In the genomic region with DNA sequence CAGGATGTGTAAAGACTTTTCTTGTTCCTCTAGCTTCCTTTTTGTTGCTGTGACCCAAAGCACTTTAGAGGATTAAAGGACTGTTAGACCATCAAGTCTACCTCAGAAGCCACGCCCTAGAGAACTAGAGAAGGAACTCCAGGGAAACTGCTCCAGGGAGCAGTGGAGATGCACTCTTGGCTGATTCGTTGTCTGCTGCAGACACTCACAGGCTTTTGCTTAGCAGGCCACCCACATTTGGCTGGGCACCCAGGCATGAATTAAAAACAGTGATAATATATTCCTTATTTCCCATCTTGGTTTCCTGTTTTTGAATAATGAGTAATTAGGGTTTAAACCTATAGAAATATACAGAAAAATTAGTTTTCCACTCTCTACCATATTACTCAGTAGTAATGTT, we compare ENCODE assay signal across 24 mouse cellular contexts.
"Had no signal": no experiment of that assay in that cellular context is flagged by ENCODE, and none has a peak within 500 bp of the region (broad histone marks: within the 10 kb centered on the region; RNA-seq: fewer than 3 reads in every experiment).

No protein-coding gene starts in this region.

- H3K9me3 ChIP-seq: heart, embryonic 10.5 days; heart, embryonic 12.5 days; hindbrain, embryonic 10.5 days; hindbrain, embryonic 12.5 days; intestine, embryonic 15.5 days; limb, embryonic 13.5 days; limb, embryonic 15.5 days had no signal

- H3K4me1 ChIP-seq: heart, embryonic 10.5 days; heart, embryonic 12.5 days; hindbrain, embryonic 10.5 days; hindbrain, embryonic 12.5 days; intestine, embryonic 15.5 days; limb, embryonic 13.5 days; limb, embryonic 15.5 days had no signal

- H3K36me3 ChIP-seq: heart, embryonic 10.5 days; heart, embryonic 12.5 days; hindbrain, embryonic 10.5 days; hindbrain, embryonic 12.5 days; intestine, embryonic 15.5 days; limb, embryonic 13.5 days; limb, embryonic 15.5 days had no signal

- H3K4me3 ChIP-seq: gastrocnemius, adult 2 months; heart, embryonic 10.5 days; heart, embryonic 12.5 days; hindbrain, embryonic 10.5 days; hindbrain, embryonic 12.5 days; intestine, embryonic 15.5 days; limb, embryonic 13.5 days; limb, embryonic 15.5 days had no signal

- DNase-seq: gastrocnemius, adult 2 months; gastrocnemius, postnatal 10 days; gastrocnemius, postnatal 25 days; heart, adult 18-20 months; heart, postnatal 10 days; heart, postnatal 4 days; kidney, adult 18-20 months; kidney, adult 8-10 months; kidney, postnatal 10 days; kidney, postnatal 36 days; layer of hippocampus, adult 9-11 months; layer of hippocampus, postnatal 36 days; left cerebral cortex, postnatal 4 days had no signal

- ATAC-seq: hindbrain, embryonic 16.5 days; inflammation-experienced regulatory T-cells, adult 6 months; intestine, embryonic 15.5 days; intestine, postnatal 0 days had no signal

- H3K27ac ChIP-seq: gastrocnemius, adult 2 months; heart, embryonic 10.5 days; hindbrain, embryonic 10.5 days; hindbrain, embryonic 12.5 days; hindbrain, embryonic 14.5 days; intestine, embryonic 15.5 days; limb, embryonic 13.5 days; limb, embryonic 15.5 days had no signal

- H3K4me2 ChIP-seq: heart, embryonic 12.5 days; hindbrain, embryonic 12.5 days; hindbrain, embryonic 14.5 days; intestine, embryonic 15.5 days; limb, embryonic 13.5 days; limb, embryonic 15.5 days had no signal

- H3K27me3 ChIP-seq: heart, embryonic 12.5 days; hindbrain, embryonic 12.5 days; intestine, embryonic 15.5 days; limb, embryonic 13.5 days; limb, embryonic 15.5 days had no signal

- H3K9ac ChIP-seq: heart, embryonic 12.5 days; hindbrain, embryonic 12.5 days; hindbrain, embryonic 14.5 days; intestine, embryonic 15.5 days; limb, embryonic 13.5 days; limb, embryonic 15.5 days had no signal
